Mouse (Mus musculus): ENCODE data around the gene Dtymk. TPM values are rescaled to one million over a fixed set of nuclear protein-coding genes. Genes with fewer than 3 reads are reported as not detected.
A peak's percentile ranks its signal among the peaks of the same experiment; 100 is the strongest.
"Not testable (repeated sequence)": the region's sequence is repeated elsewhere in the genome, so short reads cannot be mapped to it uniquely, and the experiment has no call there.

Gene Dtymk
- total and polyA plus RNA-seq, 3 experiments, result 193 to 454 (median 391) TPM

DNA sequence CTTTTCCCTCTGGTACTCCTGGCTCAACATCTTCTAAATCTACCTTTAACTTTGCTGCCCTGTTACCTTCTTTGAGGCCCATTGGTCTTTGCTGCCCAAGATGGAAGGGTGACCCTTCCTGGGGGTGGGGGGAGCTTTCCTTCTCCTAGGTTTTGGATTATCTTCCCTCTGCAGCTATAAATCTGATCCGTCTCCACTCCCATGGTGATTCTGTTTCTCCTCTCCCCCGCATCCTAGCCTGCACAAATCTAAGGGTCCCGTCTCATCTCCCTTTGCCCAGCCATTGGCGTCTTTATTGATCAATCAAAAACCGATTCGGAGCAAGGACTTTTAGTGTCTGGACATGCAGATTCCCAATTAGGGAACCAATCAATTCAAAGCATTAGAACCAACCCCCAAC, 34.1 kb downstream of the Dtymk start:
- Histone ChIP-seq H3K27me3 (ENCODE audit: control insufficient read depth in 1 of 2, insufficient read depth in 2 of 2, low read length in 2 of 2) (no peaks in the 10 kb centered on the region), H3K9ac (ENCODE audit: control insufficient read depth, low read depth, low read length, poor library complexity, severe bottlenecking) (no peak overlapping the region), H3K4me3 (ENCODE audit: control insufficient read depth in 1 of 2, insufficient read depth in 1 of 2, low read depth in 2 of 2, low read length in 2 of 2) (no peak overlapping the region), H3K27ac (ENCODE audit: control insufficient read depth, low read depth, low read length) (no peak overlapping the region), H3K36me3 (ENCODE audit: control insufficient read depth in 1 of 2, insufficient read depth in 2 of 2, low read length in 2 of 2) (peaks cover 7 to 35% of the 10 kb centered on the region in 2 experiments), H3K9me3 (replicated peaks; ENCODE audit: insufficient read depth, low read length) (no peaks in the 10 kb centered on the region), H3K4me1 (ENCODE audit: control insufficient read depth in 1 of 2, insufficient read depth in 2 of 2, low read length in 2 of 2) (no peaks in the 10 kb centered on the region; a peak in 2 of 4 replicates), H3K79me2 (ENCODE audit: control insufficient read depth, insufficient read depth, low read length, poor library complexity) (peaks cover 20% of the 10 kb centered on the region)
- TF ChIP-seq CHD2 (IDR thresholded peaks at IDR 0.05; ENCODE audit: low read length), result no peak
- TF ChIP-seq USF2 (IDR thresholded peaks at IDR 0.05; ENCODE audit: borderline replicate concordance in 1 of 2, insufficient read depth in 1 of 2, low read depth in 1 of 2, low read length in 2 of 2), result no peak
- TF ChIP-seq NELFE (IDR thresholded peaks at IDR 0.05; ENCODE audit: low read depth, low read length), result no peak
- no peak for TF ChIP-seq MEF2A (IDR thresholded peaks at IDR 0.05; ENCODE audit: extremely low read depth, insufficient replicate concordance, low read depth, low read length, poor library complexity, severe bottlenecking)
- TF ChIP-seq E2F4 (IDR thresholded peaks at IDR 0.05; ENCODE audit: borderline replicate concordance, low read depth, low read length), result no peak
- TF ChIP-seq ELF1 (IDR thresholded peaks at IDR 0.05; ENCODE audit: low read depth, low read length), result no peak
- no peak for TF ChIP-seq TBP (IDR thresholded peaks at IDR 0.05; ENCODE audit: low read depth, low read length)
- no peak for TF ChIP-seq POLR2A (IDR thresholded peaks at IDR 0.05; ENCODE audit: control insufficient read depth in 1 of 2, insufficient read depth in 1 of 2, low read depth in 1 of 2, low read length in 2 of 2, poor library complexity in 1 of 2)
- no peak for TF ChIP-seq CTCF (IDR thresholded peaks at IDR 0.05 in 2 of 3, conservative IDR thresholded peaks at IDR 0.05 in 1 of 3; ENCODE audit: control insufficient read depth in 1 of 3, insufficient read depth in 1 of 3, low read depth in 2 of 3, low read length in 3 of 3, poor library complexity in 1 of 3, severe bottlenecking in 1 of 3)
- no peak for TF ChIP-seq MAX (IDR thresholded peaks at IDR 0.05; ENCODE audit: low read length)
- TF ChIP-seq ETS1 (IDR thresholded peaks at IDR 0.05; ENCODE audit: low read depth, low read length), result no peak
- TF ChIP-seq SIN3A (IDR thresholded peaks at IDR 0.05; ENCODE audit: low read length), result no peak
- no peak for TF ChIP-seq ZC3H11A (IDR thresholded peaks at IDR 0.05; ENCODE audit: low read depth, low read length)
- TF ChIP-seq JUND (IDR thresholded peaks at IDR 0.05; ENCODE audit: low read depth, low read length), result no peak
- no peak for TF ChIP-seq SMC3 (IDR thresholded peaks at IDR 0.05; ENCODE audit: low read depth, low read length)
- DNase-seq (ENCODE audit: low read depth, low spot score), result no peak

DNA sequence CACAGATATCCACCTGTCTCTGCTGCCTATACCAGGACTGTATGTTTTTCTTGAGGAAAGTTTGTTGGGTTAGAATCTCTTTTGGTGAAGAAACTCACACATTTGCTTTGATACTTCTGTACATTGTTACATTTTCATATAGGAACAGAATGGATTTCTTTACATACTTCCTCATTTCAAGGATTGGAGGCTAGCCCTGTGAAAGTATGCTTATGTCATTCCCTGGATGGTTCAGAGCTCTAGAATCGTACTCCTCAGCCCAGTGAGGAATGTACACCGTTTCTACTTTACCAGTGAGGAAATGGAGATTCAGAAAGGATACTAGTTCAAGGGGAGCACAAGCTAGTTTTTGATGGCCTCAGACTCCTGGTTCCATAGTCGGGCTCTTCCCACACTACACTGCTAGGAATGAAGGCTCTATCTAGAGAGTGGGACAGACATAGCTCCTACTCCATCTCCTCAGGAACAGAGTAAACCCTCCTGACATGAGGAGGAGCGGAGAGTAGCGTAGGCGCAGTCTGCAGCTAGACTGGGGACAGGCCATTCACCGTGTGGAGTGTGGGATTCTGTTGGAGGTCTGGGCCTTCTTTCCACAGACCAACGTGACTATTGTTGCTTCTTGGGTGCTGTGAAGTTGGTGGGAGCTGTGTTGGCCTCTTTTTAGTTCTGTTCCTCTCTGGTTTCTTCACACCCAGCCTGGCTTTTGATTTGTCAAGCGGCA, 36.7 kb downstream of the Dtymk start:
- Histone ChIP-seq H3K27ac (ENCODE audit: control insufficient read depth, low read depth, low read length) (no peak overlapping the region), H3K9me3 (replicated peaks; ENCODE audit: insufficient read depth, low read length) (no peaks in the 10 kb centered on the region), H3K36me3 (ENCODE audit: control insufficient read depth in 1 of 2, insufficient read depth in 2 of 2, low read length in 2 of 2) (peaks cover 9 to 27% of the 10 kb centered on the region in 2 experiments), H3K9ac (ENCODE audit: control insufficient read depth, low read depth, low read length, poor library complexity, severe bottlenecking) (no peak overlapping the region), H3K27me3 (ENCODE audit: control insufficient read depth in 1 of 2, insufficient read depth in 2 of 2, low read length in 2 of 2) (no peaks in the 10 kb centered on the region), H3K4me1 (ENCODE audit: control insufficient read depth in 1 of 2, insufficient read depth in 2 of 2, low read length in 2 of 2) (no peaks in the 10 kb centered on the region; a peak in 2 of 4 replicates), H3K79me2 (ENCODE audit: control insufficient read depth, insufficient read depth, low read length, poor library complexity) (peaks cover 25% of the 10 kb centered on the region), H3K4me3 (ENCODE audit: control insufficient read depth in 1 of 2, insufficient read depth in 1 of 2, low read depth in 2 of 2, low read length in 2 of 2) (no peak overlapping the region)
- TF ChIP-seq UBTF (IDR thresholded peaks at IDR 0.05; ENCODE audit: borderline replicate concordance, insufficient read depth, low read depth, low read length), result no peak
- TF ChIP-seq MXI1 (IDR thresholded peaks at IDR 0.05; ENCODE audit: low read depth, low read length), result no peak
- TF ChIP-seq KAT2A (conservative IDR thresholded peaks at IDR 0.05; ENCODE audit: low read depth, low read length), result no peak
- TF ChIP-seq E2F4 (IDR thresholded peaks at IDR 0.05; ENCODE audit: borderline replicate concordance, low read depth, low read length), result no peak
- no peak for TF ChIP-seq RAD21 (IDR thresholded peaks at IDR 0.05; ENCODE audit: low read depth, low read length)
- TF ChIP-seq TBP (IDR thresholded peaks at IDR 0.05; ENCODE audit: low read depth, low read length), result no peak
- peak; percentile 46 for DNase-seq (ENCODE audit: low read depth, low spot score)

DNA sequence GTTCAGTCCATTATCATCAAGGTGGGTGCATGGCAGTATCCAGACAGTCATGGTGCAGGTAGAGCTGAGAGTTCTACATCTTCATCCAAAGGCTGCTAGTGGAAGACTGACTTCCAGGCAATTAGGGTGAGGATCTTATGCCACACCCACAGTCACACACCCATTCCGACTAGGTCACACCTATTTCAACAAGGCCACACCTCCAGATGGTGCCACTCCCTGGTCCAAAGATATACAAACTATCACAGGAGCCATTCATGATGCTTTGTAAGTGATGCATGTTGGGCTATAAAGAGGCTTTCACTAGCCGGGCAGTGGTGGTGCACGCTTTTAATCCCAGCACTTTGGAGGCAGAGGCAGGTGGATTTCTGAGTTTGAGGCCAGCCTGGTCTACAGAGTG, 38.2 kb downstream of the Dtymk start:
- not testable (repeated sequence) for H3K9ac ChIP-seq (ENCODE audit: control insufficient read depth, low read depth, low read length, poor library complexity, severe bottlenecking); DNase-seq (ENCODE audit: low read depth, low spot score); H3K4me1 ChIP-seq (ENCODE audit: control insufficient read depth in 1 of 2, insufficient read depth in 2 of 2, low read length in 2 of 2); H3K27ac ChIP-seq (ENCODE audit: control insufficient read depth, low read depth, low read length); H3K9me3 ChIP-seq (replicated peaks; ENCODE audit: insufficient read depth, low read length); H3K27me3 ChIP-seq (ENCODE audit: control insufficient read depth in 1 of 2, insufficient read depth in 2 of 2, low read length in 2 of 2); H3K4me3 ChIP-seq (ENCODE audit: control insufficient read depth in 1 of 2, insufficient read depth in 1 of 2, low read depth in 2 of 2, low read length in 2 of 2)
- H3K79me2 ChIP-seq (ENCODE audit: control insufficient read depth, insufficient read depth, low read length, poor library complexity), result peaks cover 36% of the 10 kb centered on the region
- peaks cover 16 to 17% of the 10 kb centered on the region in 2 experiments for H3K36me3 ChIP-seq (ENCODE audit: control insufficient read depth in 1 of 2, insufficient read depth in 2 of 2, low read length in 2 of 2)

All from MEL (cell line).